Mouse (Mus musculus): ENCODE data around the gene Erp27. TPM values are rescaled to one million over a fixed set of nuclear protein-coding genes. Genes with fewer than 3 reads are reported as not detected.
"Not testable (repeated sequence)": the region's sequence is repeated elsewhere in the genome, so short reads cannot be mapped to it uniquely, and the experiment has no call there.

Gene Erp27
- polyA plus RNA-seq, 1 experiment, result 0.25 TPM

DNA sequence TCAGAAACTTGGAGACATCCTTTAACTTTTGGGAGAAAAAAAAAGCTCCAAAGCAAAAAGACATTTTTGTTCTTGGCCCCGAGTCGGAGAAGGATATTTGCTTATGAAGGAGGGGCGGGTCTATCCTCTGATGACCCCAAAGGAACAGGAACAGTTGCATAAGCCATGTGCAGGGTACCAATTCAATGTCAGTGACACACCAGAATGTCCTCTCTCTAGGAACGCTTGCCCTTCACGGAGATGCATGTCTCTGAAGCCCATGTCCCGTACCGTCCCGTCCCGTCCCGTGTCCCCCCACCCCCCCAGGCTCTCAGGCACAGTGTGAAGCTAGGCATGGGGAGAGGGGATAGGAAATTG is 15.1 kb downstream of the Erp27 start:
- no peak for DNase-seq (ENCODE audit: low spot score)

DNA sequence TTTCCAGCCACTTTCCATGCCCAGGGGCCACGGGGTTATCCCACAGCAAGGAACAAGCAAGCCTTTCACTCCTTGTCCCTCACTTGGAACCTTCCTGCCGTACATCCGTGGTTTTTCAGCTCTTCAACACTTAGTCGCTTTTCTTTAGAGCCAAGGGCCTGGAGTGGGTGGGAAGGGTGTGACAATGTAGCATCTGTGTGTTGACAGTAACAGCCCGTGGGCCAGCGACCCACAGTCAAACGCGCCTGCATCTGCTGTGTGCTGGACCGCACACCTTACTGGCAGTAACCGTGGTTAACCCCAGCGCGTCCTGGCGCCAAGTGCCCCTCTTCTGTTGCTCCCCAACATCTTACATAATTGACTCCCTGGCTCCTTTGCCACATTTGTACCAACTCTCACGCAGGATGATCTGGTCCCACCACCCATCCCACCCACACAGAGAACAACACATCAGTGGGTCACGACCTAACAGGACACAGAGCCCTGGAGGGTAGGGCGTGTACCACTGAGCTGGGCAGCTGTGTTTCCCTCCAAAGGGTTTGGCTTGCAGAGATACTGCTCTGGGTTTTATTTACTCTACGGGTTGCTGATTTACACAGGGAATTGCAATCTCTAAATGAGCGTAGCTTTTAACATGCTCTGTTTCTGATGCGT is 15.6 kb downstream of the Erp27 start:
- no peak for DNase-seq (ENCODE audit: low spot score)

DNA sequence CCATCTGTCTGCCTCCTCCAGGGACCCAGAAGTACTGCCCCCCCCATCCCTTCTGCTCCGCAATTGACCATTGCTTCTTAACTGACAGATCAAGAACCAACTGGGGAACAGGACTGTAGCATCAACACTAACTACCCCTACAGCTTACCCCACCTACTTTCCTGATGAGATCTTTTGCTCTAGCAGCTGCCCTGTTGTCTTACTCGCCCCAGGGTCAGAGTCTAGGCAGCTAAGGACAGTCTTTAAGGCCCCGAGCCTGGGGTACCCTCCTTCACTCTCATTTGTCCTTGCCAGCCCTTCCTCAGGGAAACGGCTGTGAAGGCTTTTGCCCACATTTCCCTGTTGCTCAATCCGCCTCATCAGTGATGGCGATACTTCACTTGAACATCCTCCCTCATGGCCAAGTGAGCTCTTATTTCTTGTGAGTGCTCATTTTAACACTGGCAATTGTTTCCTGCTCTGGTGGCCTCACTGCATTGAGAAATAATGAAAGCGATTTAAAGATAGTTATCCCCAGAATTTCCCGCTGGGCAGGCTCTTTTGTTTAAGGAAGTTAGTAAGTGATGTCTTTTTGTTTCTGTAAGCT is 18.0 kb downstream of the Erp27 start:
- no peak for DNase-seq (ENCODE audit: low spot score)

DNA sequence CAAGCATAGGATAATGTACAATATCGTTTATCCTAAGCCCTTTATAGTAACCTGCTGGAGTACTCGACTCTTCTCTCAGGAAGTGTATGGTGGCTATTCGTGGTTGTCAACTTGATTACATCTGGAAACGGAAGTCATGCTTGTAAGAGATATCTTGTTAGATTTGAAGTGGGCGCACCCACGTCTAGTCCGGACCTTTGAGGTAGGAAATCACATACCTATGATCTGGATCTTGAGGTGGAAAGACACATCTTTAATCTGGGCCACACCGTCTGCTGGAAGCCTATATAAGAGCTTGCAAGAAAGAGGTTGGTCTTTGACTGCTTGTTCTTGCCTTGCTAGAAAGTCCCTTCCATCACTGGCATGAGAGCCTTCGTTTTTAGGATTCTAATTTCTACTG is 19.5 kb downstream of the Erp27 start:
- no peak for DNase-seq (ENCODE audit: low spot score)

DNA sequence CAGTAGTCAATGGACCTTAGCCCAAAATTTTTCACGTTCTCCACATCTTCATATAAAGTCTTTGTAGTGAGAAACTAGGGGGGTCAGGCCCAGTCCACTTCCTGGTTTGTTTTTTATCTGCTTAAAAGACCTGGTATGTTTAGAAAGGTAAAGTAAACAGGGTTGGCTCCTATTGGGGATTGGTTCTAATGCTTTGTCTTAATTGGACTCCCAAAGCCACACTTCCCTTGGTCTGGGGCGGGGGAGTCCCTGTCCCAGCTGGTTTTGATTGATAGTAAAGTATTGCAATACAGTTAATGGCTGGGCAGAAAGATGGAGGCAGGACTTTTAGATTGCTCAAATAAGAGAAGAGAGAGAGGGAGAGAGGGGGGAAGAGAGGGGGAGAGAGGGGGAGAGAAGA is 21.0 kb downstream of the Erp27 start:
- DNase-seq (ENCODE audit: low spot score), result no peak

DNA sequence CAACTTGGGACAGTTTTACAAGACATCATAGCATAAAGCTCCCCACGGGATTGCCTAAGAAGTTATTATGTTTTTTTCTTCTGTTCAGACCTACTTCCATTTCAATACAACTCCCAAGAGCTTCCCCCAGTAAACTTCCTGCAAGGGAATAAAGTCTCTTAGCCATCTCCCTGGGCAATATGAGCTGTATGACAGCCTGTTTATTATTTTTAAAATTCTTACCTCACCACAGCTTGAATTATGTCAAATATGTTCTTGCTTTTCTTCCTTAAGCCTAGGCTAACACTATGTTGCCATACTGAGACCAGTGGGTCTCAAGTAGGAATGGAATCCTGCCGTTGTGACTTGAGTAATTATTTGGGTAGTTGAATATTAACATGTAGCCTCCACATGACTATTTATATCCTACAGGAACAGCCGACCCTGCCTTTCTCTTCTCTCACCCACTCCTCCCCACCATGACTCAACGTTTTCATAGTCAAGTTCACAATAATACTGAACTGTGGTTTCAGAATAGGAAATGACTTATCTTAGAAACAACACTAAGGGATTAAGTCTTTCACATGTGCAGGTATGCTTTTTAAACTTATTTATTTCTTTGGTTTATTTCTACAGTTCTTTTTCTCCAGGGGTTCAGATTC is 21.5 kb downstream of the Erp27 start:
- no peak for DNase-seq (ENCODE audit: low spot score)

DNA sequence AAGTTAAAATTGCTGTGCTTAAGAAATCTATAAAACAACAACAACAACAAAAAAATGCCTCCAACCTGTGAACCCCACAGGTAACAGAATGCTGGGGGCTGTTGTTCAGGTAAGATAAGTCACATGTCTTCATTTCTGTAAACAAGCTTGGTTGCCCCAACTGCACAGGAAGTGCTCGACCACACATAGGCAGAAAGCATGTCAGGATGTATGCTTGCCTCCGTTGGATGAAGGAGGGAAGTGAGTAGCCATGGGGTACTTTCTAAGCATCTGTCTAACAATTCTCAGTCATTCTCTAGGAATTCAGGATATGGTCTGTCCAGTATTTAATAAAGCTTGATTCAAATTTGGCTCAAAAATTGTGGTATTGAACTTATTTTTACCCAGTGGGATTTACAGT is 23.0 kb downstream of the Erp27 start:
- DNase-seq (ENCODE audit: low spot score), result no peak

DNA sequence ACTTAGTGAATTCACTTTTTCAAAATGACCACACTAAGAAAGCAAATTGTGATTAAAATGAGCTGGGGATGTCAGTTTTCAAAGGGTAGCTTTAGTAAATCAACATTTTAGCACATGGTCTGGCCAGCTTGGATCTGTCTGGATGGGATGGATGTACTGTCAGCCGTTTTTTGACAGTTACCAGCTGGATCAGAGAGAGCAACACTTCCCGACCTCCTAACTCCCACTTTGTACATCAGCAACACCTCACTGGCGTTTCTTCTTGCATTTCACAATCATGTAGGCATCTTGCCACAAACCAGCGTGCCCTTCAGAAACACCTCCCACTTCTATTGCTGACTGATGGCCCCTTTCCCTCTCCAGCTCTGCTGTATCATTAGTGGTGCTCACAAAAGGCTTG is 23.8 kb downstream of the Erp27 start:
- no peak for DNase-seq (ENCODE audit: low spot score)

DNA sequence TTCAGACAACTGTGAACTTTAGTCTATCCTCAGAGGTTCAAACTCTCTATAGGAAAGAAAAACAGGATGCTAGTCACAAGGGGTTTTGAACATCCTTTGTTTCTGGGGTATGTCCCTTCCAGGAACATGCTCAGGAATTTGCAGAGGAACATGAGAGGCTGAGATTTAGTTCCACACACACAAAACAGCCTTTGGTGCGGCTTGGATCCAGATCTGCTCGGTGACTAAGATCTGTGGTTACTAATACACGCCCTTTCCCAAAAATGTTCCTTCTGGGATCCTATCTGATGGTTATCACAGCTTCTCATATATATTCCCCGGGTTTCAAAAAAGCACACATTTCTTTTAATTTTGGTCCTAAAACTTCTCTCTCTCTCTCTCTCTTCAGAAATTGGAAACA is 24.2 kb downstream of the Erp27 start:
- DNase-seq (ENCODE audit: low spot score), result no peak

DNA sequence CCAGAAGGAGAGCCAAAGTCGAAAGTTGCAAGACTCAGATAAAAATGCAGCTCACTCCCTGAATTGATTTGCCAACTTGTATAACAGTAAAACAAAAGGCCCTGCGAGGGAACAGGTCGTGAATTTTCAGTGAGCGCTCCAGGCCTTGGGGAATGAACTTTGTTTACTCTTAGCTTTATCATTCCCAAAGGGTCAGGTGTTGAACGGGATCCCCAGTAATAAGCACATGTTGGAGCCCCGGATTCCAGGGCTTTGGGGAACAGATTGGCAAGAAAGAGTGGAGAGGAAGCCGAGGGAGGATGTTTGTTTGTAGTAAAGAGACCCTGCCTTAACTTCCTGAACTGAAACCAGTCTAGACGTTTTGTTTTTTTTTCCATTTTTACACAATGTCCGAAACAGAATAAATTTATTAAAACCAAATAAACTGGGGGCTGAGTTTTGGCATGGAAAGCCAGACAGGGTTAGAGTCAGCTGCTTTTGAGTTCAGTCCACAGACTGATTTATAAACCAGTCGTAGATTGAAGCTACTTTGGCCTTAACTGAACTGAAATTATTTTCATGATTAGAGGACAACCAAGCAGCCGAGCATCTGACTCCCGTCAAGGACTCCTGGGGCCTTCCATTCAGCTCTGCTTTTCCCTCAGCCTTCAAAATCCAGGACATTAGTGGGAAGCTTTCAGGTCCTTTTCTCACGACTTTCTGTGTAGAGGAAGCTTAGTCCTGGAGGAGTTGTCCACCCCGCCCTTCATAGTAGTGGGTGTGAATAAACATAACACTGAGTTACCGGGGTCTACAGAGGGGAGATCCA is 27.2 kb downstream of the Erp27 start:
- DNase-seq (ENCODE audit: low spot score), result no peak

DNA sequence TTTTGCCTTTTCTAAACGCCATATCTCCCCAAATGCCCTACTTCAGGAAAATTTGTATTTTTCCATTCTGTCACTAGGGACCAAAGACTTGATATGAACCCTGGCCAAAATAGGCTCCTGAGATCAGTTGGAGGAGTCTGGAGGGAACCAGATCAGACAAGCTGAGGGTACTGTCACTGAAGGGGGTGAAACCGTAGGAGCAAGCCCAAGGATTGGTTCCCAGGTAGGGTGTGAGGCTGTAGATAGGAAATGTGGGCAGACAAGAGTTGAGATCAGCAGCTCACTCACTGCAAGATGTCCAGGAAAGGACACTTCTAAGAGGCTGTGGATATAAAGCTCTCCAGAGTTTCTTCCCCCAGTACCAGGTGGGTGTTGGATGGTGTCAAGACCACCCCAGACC is 30.0 kb downstream of the Erp27 start:
- no peak for DNase-seq (ENCODE audit: low spot score)

DNA sequence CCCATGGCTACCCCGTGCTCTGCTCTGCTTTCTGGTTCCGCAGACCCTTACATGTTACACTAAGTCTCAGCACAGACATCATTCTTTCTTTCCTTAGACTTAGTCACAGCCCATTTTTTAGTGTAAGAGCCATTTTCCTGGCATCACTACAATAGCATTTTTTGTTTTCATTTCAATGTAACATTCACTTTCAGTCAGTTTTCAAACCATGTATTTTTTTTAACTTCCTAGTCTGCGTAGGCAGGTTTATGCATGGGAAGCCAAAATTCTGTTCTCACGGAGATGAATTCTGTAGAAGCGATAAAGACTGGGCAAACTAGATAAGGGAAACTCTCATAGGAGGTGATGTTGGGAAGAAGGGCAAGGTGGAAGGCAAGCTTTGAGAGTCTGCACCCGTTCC is 32.4 kb downstream of the Erp27 start:
- no peak for DNase-seq (ENCODE audit: low spot score)

DNA sequence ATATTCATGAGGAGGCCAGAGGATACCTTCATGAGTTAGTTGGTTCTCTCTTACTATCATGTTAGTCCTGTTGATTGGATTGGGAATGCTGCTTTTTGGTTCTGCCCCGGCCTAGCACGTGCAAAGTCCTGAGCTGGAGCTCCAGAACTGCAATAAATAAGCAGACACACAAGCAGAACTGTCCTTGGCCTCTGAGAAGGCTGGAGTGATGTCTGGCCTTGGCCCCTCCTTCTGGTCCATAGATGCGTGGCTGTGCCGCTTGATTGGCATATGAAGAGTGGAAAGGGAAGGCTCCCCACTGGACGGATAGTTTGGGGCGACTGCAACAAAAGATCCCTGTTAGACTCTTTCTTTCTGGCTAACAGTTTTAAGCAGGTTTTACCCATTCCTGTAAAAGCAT is 32.9 kb downstream of the Erp27 start:
- no peak for DNase-seq (ENCODE audit: low spot score)

DNA sequence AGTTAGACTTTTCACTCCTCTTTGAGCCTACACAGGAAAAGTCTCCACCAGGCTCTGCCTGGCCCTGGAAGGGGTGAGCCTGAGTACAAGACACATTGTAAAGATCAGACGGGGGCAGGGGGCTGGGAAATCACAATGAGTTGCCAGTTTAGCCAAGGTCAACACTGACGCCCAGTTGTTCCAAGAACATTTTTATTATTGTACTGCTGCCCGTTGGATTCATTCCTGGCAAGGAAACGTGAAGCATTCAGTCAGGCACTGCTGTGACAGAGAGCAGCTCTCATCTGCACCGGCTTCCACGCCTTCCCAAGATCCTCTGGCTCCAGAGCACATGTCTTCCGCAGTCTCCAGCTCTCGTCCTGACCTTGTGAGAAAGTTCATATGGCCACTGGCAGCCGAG is 34.1 kb downstream of the Erp27 start:
- no peak for DNase-seq (ENCODE audit: low spot score)

DNA sequence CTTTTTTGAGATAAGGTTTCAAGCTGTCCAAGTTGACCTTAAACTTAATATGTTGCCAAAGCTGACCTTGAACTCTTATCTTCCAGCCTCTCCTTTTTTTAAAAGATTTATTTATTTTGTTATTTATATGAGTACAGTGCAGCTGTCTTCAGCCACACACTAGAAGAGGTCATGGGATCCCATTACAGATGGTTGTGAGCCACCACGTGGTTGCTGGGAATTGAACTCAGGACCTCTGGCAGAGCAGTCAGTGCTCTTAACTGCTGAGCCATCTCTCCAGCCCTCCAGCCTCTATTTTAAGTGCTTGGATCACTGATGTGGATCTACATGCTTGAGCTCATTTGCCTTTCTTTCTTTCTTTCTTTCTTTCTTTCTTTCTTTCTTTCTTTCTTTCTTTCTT is 37.2 kb downstream of the Erp27 start:
- DNase-seq (ENCODE audit: low spot score), result not testable (repeated sequence)

DNA sequence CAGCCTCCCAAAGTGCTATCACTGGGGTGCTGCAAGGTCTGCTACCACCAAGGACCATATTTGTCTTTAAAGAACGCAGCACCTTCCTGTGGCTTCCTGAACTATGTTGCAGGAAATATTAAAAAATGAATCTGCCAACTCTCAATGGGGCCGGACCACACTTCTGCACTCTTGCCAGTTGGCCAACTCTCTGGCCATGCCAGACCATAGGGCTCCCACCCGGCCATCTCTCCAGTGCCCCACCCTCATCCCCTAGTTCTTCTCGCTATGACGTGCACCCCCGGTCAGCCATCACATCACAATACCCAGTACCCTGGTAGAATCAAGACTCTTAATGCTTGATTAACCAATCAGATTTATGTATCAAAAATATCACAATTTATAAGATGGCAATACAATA is 38.0 kb downstream of the Erp27 start:
- DNase-seq (ENCODE audit: low spot score), result no peak

DNA sequence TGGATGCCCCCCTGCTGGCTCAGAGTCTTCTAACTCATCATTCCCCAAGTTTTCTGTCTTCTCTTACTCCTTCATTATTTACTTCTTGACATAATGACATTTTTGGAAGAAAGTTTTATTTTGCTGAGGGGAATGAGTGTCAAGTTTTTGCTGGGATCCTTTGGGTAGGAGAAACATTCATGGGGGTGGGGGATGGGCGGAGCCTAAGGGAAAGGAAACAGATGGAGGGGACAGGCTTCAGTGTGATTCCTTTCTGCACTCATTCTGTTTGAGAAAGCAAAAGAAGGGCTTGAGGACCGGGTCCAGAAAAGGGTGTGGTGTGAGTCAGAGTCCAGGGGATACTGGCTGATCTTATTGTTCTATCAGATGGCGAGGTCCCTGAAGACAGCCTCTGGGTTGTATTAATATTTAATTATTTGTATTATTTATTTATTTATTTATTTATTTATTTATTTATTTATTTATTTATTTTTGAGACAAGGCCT is 38.5 kb downstream of the Erp27 start:
- no peak for DNase-seq (ENCODE audit: low spot score)

DNA sequence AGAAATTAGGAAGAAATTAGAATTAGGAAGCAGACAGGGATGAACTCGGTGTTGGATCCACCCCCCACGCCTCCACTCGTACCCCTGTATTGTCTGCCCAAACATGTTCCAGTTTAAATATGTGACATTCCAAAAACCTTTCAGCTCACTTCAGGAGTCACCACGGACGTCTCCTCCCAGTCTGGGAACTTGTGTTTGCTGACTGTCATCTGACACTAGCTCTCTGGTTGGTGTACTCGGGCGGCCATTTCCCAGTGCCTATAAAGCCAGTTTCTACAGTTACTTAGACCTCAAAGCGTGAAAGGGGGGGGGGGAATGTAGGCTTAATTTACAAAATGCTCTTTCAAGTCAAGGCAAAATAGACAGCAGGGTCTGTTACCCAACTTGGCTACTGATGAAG is 40.3 kb downstream of the Erp27 start:
- no peak for DNase-seq (ENCODE audit: low spot score)

DNA sequence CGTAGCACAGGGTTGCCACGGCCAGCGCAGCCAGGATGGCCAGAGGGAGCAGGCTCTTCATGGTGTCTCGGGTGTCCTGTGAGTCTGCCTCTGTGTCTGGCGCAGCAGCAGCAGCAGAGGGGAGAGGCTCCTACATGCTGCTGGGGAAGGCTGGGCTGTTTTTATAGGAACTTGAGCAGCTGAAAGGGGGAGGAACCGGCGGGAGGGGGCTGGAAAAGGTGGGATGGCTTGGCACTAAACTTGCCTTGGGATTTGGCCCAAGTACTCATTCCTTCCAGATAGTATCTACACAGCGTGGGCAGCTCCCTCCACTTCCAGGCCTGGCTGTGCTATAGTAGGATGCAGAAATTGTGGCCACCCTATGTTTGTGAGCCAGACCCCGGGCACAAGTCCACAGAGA is 46.3 kb downstream of the Erp27 start, which contains the start of gene Mgp:
Mgp (minus strand) TSS at position 154 of the 400 bp plus-strand sequence.
- no peak for DNase-seq (ENCODE audit: low spot score)

DNA sequence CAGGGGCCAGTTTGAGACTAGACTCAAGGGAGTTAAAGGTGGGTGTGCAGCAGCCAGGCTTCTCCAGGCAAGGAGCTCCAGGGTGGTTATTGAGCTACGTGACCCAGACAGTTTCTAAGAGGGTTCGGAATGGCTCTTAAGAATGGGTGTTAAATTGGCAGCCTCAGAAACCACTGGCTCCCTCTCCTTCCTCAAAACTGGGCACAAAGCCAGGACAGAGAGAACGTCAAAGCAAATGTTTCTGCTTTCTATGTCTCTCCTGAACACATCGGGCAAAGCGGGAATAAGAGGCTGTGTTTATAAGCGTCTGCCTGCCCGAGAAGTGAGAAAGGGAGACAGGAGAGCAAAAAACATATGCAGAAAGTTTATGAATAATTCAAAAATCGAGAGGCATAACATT is 47.4 kb downstream of the Erp27 start:
- no peak for DNase-seq (ENCODE audit: low spot score)

DNA sequence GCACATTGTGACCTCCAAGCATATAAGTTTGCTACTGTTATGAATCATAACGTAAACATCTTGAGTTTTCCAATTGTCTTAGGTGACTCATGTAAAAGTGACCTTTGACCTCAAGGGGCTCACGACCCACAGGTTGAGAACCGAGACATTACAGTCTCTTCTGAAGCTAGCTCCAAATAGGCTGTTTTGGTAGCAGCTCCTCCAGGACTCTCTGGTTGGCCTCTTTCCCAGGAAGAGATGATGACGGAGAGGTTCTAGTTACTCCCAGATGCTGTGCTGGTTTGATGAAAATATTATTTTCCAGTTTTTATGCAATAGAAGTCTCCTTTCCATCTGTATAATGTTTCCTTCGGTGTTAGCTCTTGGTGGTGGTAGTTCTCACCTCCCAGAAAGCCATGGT is 53.1 kb downstream of the Erp27 start:
- no peak for DNase-seq (ENCODE audit: low spot score)

DNA sequence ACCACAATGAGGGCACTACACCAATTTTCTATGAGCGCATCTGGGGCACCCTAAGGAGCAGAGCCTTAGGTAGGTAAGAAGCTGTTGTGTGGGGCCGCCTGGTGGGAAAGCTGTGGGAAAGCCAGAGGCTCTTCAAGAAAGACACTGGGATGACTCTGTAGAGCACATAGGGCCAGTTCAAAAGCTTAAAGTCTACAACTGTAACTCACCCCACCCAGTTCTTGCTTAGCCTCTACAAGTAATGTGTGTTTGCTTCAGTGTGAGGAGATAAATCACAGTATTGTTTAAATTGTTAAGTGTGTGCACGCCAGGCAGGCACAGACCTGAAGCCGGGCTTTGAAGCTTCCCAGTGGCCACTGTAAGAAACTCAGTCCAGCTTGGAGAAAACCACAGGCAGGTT is 55.8 kb downstream of the Erp27 start:
- no peak for DNase-seq (ENCODE audit: low spot score)

DNA sequence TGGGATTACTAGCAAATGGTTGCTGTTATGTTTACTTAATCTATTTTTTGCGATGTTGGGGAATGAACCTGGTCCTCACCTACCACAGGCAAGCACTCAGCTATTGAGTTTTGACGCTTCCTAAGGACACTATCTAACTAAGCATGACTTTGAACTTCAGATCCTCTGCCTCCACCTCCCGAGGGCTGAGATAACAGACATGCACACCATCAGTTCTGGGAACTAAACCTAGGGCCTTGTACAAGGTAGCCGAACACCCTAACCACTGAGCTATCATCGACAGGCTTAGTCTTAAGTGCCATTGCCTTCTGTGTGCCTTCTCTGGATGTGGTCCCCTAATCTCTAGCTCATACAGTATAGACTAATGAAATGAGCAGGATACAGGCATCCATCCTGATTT is 56.6 kb downstream of the Erp27 start:
- no peak for DNase-seq (ENCODE audit: low spot score)
